Mouse (Mus musculus) cerebellum, postnatal 10 days (tissue): ENCODE results near the gene Efs.

ENCODE experiments used
- DNase-seq, 2 experiments: peaks; one replicate each; pipeline ENCODE4 v3.0.0; 2021; ENCODE audit warnings: mixed read lengths in 2 of 2

Gene Efs

DNA sequence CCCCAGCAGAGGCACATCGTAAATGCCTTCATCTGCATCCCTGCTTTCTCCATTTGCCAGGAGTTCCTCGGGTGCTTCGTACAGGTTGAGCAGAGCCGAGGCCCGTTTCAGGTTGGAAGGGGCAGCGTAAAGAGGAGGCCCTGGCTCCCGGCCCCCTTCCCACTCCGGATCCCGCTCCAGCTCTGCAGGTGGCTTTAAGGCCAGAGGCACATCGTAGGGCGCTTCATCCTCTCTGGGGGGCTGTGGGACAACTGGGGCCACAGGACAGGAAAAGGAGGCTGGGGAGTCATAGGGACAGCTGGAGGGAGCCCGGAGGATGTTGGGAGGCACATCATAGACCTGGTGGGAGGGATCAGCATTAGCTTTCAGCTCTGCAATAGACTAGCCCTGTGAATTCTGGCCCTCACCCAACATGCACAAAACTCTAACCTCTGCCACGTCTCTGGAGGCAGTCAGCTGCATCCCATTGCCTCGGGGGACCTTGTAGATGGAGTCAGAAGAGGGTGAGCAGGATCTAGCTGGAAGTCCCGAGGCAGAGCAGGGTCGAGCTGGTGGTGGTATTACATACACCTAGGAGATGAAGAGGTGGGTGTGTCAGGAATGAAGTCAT is 5.7 kb downstream of the Efs start:
- DNase-seq: no peak

DNA sequence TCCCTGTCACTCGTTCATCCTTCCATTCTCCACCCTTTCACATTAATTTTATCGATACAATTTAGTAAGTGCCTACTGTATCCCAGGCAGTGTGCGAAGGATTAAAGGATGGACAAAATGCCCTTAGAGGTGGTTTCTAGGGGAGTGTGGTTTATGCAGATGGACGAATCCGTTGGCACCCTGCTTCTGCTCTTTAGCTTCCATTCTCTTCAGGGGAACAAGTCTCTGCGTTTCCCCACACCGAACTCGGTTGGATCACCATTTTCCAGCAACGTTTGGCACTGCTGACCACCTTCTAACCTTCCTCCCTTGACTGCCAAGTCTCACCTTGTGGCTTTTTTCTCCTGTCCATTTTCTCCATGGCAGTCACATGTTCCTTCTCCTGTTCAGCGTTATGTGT is 12.6 kb downstream of the Efs start:
- peak; percentile 42 to 62 for DNase-seq

DNA sequence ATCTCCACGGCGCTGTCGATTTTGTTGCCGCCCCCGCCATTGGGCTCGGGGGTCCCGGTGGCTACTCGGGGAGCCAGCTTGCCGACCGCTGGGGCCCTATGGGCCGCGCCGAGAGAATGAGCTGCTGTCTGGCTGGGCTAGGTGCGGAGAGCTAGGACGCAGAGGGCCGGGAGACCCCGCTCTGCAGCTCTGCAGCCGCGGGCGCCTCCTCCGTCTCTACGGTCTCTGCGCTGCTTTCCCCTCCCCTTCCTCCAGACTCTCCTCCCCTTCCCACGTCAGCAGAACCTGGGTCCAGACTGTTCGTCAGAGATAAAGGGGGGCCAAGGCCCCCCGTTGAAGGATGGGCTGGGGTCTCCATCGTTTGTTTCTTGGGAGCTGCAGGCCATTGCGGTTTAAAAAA is 13.0 kb downstream of the Efs start, which contains the start of gene Slc22a17:
Gene Slc22a17 (minus strand): TSS at position 247 of the 400 bp plus-strand sequence.
- DNase-seq: peak; percentile 93 to 94

DNA sequence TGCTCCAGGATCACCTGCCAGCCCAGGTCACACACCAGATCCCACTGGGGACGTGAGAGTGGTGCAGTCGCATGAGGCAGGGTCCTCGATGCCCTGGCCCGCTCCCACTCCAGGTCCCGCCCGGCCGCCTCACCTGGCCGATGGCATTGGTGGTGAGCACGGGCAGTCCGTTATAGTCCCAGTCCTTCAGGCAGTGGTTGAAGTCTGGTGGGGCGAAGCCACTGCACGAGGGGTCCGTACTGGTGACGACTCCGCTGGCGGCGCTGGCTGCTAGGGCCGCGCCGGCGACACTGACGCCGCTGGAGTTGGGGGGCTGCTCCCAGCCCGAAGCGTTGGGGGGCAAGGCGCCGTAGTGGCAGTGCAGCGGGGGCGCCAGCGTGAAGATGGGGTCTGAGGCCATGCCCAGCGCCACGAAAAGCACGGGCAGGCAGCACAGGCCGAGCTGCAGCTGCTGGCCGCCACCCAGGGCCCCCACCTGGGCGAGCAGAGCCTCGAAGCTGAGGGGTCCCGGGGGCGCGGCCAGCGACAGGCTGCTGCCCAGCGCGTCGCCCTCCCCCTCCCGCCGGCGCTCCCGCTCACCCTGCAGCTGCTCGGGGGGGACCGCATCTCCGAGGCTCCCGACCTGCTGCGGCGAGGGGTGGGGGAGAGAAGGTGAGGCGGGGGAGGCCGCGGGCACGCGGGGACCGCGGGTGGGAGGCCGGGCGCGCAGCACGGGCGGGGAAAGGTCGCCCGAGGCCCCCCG is 13.6 kb downstream of the Efs start:
- peak; percentile 84 to 85 for DNase-seq

DNA sequence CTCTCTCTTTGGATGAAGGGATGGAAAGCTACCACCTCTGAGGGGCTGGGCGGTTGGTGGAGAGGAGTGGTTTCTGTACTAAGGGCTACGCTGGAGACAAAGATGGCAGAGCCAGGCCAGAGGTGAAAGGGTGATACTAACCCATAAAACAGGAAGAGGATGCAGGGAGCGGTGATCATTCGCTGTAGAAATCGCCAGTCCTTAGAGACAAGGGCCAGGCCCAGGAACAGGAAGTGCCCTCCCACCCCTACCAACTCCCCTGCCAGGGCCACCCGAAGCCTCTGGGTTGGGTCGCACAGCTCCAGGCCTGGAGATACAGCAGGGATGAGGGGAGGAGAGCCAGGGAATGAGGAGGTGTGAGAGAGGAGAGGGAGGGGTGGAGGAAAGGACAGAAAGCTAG is 17.2 kb downstream of the Efs start:
- no peak for DNase-seq

DNA sequence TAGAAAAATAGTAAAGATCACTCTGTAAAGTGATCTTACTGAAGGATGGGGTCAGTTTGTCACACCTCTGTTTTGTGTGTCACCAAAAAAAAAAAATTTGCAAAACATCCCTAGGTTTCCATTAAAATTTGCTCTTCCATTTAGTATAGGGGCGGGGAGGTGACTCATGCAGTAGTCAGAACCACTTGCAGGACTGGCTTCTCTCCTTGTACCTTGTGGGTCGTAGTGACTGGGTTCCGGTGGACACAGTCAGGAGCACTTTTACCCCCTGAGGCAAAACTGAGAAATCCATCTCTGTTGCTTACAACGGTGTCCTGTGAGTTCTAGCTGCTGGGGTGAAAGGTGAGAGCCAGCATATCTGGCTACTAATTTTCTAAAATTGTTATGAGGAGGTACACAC is 22.3 kb downstream of the Efs start:
- no peak for DNase-seq

DNA sequence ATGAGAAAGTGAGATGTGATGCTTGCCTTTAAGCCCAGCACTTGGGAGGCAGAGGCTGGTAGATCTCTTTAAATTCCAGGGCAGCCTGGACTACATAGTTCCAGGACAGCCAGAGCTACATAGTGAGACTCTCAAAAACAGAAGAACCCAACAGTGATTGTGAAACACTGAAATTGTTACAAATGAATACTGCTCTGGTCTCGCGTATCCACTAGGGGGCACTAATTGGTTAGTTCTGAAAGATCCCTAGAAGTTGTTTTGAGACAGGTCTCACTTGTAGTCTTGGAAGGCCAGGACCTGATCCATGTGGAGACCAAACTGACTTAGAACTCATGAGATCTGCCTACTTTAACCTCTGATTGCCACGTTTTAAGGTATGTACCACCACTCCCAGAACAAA is 25.5 kb downstream of the Efs start:
- peak; percentile 83 to 90 for DNase-seq

DNA sequence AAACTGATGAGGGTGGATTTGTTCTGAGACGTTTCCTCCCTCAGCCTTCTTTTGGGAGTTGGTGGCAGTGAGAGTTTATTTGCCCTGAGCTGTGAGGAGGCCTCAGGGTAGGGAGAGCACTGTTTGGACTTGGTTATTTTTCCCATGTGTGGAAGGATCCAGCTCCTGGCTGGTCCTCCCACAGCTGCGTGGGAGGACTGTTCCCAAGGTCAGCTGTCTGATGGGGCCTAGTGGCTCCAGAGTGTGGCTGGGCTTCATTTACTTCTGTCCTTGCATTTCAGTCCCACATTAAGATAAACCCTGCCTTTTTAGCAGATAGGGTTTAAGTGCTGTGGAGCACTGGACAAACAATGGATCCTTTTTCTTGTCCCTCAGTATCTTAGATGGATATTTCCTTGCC is 28.5 kb downstream of the Efs start:
- DNase-seq: no peak

DNA sequence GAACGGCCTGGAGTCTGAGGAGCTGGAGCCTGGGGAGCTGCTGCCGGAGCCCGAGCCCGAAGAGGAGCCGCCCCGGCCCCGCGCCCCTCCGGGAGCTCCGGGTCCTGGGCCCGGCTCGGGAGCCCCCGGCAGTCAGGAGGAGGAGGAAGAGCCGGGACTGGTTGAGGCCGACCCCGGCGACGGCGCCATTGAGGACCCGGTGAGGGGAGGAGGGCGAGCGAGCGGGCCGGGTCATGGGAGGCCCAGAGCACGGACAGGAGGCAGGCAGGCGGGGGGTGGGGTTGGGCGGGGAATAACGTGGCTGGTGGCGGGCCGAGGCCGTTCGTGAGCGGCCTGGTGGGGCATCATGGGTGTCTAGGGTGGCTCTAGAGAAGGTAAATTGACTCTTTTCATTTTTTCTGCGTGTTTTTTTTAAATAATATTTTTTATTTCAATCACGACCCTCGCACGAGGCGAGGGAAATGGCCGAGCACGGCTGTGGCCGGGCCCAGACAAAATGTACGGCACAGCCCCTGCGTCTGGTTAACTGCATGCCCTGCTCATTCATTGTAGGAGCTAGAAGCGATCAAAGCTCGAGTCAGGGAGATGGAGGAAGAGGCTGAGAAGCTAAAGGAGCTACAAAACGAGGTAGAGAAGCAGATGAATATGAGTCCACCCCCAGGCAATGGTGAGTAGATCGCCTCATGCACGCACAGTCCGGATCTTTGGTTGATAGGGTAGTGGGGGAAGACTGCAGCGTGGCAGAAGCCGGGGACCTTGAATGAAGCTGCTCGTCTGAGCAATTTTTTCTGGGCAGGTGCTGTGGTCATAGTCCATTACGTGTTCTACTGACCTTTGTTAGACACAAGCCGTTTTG is 31.4 kb downstream of the Efs start:
- peak; percentile 82 for DNase-seq

DNA sequence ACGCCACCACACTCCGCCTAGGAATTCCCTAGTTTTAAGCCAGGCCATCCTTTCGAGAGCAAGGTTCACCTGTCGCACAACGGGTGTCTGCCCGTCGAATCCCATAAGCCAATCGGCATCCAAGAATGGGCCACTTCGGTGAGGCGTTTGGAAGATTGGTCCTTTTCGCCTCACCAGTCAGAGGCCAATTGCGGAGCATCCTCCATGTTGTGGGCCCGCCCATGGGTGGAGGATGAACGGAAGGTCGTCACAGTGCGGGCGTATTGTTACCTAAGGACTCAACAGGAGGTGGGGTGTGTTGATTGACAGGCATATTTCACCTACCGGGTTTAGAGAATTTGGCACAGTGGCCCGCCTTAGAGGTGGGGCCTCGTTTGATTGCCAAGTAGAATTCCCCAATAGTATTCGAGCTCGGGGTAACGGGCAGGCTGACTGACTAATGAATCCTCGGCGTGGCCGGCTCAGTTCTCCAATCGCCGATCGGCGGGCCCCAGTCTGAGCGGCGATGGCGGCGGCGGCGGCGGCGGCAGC is 32.2 kb downstream of the Efs start:
- DNase-seq: peak; percentile 98

DNA sequence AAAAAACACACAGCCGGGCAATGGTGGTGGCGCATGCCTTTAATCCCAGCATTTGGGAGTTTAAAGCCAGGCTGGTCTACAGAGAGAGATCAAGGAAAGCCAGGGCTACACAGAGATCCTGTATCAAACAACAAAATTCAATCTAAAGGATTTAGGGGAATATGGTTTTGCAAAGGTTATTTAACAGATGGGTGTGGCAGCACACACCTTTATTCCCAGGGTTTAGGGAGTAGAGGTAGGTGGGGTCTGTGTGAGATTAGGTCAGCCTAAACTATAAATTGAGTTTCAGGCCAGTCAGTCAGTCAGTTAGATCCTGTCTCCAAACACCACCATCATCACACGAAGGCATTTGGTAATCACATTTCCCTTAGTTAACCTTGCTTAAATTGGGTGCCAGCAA is 33.7 kb downstream of the Efs start, which contains the start of gene Pabpn1:
Gene Pabpn1 (plus strand): TSS at position 301 of the 400 bp plus-strand sequence.
- no peak for DNase-seq

DNA sequence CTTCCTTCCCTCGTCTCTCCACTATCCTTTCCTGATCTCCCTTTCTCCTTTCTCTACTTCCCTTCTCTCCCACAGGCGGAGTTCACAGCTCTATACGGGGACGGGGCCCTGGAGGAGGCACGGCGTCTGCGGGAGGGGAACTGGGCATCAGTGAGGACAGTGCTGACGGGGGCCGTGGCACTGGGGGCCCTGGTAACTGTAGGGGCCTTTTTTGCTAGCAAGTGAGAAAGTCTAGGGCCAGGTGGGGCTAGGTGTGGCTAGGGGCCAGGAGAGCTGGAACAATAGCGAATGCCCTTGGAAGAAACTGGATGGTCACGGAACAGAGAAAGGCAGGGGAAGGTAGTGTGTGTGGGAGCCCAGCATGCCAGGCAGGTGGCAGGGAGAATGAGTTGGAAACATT is 40.6 kb downstream of the Efs start:
- no peak for DNase-seq

DNA sequence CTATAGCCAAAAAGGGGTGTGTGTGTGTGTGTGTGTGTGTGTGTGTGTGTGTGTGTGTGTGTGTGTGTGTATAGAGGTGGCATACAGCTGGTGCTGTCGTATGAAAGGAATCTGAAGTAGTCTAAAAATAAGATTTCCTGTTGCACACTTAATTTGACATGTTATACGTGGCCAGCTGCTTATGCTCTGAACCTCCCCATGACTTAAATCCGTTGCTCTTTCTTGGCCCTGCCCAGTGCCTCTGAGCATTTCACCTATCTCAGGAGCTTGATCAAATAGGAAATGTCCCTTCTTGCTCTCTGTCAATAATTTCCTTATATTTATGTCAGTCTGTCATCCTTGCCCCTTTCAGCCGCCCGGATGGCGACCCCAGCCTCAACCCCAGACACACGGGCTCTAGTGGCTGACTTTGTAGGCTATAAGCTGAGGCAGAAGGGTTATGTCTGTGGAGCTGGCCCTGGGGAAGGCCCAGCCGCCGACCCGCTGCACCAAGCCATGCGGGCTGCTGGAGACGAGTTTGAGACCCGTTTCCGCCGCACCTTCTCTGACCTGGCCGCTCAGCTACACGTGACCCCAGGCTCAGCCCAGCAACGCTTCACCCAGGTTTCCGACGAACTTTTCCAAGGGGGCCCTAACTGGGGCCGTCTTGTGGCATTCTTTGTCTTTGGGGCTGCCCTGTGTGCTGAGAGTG is 41.8 kb downstream of the Efs start:
- peak in 1 of 2 experiments; percentile 23 for DNase-seq

DNA sequence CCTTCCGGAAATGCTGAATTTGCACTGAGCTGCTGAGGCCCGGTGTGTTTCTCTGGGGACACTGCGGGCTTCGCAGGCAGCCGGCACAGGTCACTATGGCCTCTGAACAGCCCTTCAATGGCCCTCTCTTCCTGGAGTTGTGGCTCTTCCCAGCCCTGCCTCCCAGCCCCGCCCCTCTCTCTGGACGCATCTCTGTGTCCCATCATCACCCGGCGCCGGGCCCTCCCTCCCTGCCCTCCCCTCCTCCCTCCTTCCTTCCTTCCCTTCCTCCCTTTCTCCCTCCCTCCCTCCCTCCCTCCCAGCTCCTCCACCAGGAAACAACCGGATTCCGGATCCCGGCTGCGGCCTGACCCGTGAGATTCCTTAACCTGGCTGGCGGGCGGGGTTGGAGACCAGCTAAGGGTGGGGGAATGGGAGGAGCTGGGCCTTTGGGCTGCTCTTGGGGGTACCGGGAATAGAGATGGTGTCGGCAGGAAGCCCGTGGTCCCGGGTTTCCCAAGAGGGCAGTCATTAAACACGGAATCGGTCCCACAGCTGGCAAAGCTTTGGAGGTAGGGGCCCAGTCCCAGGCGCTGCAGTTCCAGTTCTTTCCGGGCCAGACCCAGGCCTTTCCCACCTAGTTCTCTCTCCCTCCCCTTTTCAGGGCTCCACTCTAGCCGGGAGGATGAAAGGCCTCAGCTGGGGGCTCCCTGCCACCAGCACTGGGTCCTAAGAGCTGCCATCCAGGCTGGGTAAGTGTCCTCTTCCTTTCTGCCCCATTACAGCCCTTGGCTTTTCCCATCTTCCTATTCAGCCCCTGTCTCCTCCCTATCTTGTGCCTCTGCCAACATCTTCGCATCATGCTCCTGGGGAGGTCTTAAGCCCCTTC is 42.5 kb downstream of the Efs start, which contains the start of the genes Bcl2l2 and Gm20521:
Gene Bcl2l2 (plus strand): TSS at position 224 of the 868 bp plus-strand sequence.
Gene Gm20521 (plus strand): TSS at position 288 of the 868 bp plus-strand sequence.
- peak; percentile 95 to 96 for DNase-seq

DNA sequence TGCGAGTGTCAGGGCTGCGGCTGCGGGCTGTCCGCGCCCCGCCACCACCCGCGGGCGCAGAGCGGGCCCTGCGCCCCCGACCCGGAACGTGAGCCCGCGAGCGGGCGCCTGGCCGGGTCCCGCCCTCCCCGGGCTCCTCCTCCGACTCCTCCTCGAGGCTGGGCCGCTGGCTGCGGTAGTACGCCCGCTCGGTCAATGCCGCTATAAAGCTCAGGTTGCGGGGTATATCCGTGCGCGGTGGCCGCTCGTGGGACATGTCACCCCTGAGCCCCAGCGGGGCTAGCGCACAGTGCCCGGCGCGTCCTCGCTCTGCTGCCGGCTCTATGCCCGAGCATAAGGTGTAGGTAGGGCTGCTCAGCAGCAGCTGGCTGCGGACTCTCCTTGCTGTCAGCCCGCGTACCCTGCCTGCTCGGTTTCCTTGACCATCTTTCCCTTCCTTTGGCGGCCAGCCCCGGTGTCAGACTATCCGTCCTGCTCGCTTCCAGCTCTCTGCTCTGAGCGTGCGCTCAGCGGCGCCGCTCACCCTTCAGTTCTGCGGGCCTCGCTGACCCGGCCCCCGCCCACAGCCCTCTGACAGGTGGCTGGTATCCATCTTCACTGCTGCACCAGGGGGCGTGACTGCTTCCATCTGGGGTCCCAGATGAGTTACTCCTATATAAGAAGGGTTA is 48.7 kb downstream of the Efs start, which contains the start of gene Ppp1r3e:
Gene Ppp1r3e (minus strand): TSS at position 503 of the 668 bp plus-strand sequence.
- DNase-seq: peak; percentile 87

DNA sequence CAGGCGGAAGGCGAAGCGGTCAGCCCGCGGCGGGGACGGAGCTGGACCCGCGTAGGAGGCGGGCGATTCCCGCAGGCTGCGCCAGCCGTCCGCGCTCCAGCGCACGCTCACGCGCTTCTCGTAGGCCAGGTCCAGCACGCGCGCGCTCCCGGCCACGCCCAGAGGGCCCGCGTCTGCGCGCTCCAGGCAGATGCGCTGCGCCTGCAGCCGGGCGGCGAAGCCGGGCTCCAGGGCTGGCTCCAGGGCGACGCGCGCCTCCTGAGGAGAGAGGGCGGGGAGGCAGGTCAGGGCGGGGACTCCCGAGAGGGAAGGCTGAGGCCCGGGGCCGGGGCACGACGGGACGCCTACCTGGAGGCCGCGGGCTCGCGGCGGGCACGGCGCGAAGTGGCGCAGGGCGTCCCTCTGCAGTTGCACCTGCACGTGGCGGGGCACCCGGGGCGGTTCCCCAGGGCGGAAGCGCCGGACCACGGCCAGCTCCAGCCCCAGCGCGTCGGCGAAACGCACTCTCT is 49.3 kb downstream of the Efs start:
- peak; percentile 95 to 97 for DNase-seq

DNA sequence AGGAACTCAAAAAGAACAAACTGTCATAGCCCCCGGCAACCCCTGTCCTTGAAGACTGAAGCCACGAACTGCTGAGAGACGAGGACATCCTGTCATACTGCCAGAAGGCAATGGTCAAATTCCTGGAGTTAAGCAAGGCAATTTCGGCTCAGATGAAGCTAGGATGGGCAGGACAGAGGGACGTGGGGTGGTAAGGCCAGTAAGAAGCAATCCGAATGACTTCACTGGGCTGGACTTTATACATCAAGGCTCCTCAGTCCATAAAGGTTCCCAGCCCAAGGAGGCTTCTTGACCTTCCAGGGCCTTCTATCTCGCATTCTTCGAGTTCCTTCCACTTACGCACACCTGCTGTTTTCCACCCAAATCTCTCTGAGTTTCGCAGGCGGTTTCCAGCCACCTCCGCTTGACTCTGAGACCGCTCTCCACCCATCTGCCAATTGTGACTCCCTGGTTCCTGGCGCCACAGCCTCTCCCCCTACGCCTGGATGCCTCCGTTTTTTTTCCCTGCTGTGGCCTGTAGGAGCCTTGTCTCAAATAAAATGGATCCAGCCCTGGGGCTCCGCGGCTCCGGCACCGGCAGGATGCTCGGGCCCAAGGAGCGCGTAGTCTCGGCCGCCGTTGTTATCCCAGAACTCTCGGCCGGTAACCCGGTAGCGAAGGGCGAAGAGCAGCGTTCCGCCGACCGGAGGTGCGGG is 49.9 kb downstream of the Efs start:
- DNase-seq: peak in 1 of 2 experiments; percentile 28

DNA sequence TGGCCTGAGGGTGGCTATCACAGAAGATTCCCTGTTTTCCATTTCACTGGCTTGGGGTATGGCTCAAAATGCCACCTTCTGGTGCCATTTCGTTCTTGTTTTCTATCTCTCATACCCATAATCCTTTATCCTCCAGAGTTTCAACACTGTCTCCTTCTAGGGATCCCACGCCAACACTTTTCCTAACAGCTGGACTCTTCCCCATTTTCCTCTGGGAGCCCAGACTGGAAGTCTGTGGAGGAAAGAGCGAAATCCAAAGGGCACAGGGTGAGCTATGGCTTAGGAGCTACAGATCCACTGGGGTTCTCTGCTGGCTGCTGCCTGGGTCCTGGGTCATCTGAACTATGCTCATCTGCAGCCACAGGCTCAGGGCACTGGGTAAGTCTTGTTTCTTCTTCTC is 51.8 kb downstream of the Efs start:
- no peak for DNase-seq

DNA sequence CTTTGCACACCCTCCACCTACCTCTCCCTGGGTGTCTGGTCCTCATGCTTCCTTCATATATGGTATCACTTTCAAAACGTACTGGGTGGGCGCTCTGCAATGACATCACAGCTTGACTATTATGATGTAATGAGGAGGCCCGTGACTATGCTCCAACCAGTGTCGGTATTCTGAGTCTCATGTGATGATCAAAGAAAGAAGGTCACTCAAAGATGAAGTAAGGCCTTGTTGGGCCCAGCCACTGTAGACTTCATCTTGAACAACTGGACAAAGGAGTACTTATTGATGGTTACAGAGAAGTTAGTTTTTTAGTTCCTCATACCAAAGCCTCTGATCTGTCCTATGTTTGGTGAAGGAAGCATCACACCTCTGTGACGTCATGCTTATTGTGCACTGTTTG is 55.1 kb downstream of the Efs start, which contains the start of gene Homez:
Gene Homez (minus strand): TSS at position 101 of the 400 bp plus-strand sequence.
- no peak for DNase-seq

DNA sequence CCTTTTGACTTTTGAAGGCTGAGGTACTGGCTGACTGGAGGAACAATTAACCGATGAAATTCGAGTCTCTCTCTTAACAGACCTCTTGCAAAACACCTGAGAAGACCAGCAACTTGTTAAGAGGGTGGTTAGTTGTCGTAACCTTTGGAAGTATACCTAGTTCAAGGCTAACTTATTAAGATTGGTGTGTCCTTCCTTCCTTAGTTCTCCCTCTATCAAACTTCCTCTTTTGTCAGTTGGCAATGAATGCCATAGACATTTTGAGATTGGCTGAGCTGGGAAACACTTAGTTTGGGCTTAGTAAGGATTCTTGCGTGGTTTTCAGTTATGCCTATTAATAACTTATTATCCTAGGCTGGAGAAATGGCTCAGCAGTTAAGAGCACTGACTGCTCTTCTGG is 57.9 kb downstream of the Efs start:
- no peak for DNase-seq
